Mouse (Mus musculus) cerebellum, adult 8-10 months (tissue): ENCODE measurements around the gene 6030408B16Rik.
"Not testable (repeated sequence)": the region's sequence is repeated elsewhere in the genome, so short reads cannot be mapped to it uniquely, and the experiment has no call there.

Source experiments
- DNase-seq: peaks from one replicate; pipeline ENCODE4 v3.0.0; 2022

6030408B16Rik gene

DNA sequence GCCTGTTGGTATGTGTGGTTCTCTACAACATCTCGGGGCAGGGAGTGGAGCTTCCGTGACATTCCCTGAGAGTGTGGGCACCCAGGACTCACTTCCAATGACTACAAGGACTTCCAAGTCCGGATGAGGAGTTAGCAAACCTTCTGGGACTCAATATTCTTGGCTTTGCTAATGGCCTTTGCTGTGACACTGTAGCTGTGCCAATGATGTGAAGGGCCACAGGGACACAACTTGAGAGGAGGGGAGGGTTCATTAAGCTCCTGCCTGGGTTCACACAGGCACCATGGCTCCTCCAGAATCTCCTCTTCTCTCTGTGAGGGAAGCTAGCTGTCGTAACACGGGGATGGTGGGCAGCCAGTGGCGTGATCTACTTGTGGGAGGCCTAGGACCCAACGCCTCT is 29.6 kb downstream of the 6030408B16Rik start:
- DNase-seq = no peak

DNA sequence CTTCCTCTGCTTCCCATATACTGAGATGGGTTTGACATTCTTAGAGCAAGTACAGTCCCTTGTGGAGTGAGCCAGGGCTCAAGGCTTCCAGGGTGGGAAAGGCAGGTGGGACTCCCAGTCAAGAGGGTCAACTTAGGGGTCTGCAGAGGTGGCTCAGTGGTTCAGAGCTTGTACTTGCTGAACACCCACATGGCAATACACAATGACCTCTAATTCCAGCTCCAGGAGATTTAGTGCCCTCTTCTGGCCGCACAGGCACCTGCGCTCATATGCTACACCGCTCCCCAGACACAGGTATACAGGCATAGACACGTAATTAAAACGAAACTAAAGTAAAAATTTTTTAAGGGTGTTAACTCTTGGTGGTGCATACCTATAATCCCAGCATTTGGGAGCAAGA is 30.5 kb downstream of the 6030408B16Rik start:
- DNase-seq = no peak

DNA sequence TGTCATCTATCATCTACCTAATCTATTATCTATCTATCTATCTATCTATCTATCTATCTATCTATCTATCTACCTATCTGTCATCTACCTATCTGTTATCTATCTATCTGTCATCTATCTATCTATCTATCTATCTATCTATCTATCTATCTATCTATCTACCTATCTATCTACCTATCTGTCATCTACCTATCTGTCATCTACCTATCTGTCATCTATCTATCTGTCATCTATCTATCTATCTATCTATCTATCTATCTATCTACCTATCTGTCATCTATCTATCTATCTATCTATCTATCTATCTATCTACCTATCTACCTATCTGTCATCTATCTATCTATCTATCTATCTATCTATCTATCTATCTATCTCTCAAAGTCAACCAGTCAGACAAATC is 31.4 kb downstream of the 6030408B16Rik start:
- DNase-seq = not testable (repeated sequence)

DNA sequence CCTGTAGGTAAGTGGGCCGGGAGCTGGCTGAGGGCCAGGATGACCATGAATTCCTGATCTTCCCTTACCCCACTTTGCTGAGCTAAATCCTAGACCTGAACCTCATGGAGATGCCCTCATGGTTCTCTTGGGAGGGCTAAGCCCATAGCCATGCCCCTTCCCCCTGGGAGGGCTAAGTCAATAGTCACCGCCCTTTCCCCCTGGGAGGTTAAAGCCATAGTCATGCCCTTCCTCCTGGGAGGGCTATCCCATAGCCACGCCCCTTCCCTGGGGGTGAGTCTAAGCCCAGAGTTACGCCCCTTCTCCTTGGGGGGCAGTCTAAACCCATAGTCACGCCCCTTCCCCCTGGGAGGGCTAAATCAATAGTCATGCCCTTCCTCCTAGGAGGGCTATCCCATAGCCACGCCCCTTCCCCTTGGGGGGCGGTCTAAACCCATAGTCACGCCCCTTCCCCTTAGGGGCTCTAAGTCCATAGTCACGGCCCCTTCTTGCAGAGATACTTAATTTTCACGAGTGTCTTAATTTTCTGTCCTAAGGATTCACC is 33.1 kb downstream of the 6030408B16Rik start:
- no peak for DNase-seq

DNA sequence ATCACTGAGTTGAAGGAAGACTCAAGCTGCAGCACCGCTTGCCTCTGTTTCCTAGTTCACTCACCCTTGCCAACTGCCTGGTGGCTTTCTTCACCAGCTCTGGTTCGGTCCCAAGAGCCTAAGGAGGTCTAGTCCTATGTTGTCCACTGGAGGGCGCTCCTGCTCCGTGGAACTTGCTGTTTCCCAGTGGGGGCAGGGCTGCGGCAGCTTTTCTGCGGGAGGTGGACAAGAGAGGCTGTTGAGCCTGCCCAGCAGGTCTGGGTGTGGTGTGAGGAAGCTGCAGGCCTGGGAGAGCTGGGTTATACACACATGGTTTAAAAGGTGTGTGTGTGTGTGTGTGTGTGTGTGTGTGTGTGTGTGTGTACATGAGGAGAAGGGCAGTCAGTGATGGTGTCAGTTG is 34.3 kb downstream of the 6030408B16Rik start:
- peak; percentile 58 for DNase-seq

DNA sequence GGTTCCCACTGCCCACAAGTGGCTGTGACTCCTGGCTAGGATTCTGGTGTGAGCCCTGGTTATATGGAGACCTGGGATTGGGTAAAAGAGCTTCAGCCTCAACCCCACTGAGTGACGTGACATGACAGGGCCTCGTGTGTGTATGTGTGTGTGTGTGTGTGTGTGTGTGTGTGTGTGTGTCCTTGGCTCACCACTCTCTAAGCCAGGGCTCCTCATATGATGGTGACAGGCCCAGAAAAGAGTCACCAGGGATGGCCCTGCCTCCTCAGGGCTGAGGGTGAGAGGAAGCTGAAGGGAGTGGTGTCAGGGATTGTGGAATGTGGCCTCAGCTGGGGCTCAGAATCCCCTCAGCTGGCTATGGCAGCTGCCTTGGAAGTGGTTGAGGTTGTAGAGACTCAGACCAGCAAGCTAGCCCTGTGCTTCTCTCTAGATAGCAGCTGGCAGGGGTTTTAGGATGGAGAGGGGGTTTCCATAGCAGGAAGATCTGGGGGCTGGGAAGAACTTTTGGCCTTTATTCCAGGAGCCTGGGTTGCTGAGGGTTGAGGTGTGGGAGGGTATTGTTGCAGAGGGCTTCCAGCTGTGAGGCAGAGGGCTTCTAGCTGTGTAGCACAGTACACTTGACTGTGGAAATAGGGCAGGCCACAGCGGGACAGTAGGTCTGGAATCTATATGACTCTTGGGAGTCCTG is 36.0 kb downstream of the 6030408B16Rik start:
- DNase-seq = no peak

DNA sequence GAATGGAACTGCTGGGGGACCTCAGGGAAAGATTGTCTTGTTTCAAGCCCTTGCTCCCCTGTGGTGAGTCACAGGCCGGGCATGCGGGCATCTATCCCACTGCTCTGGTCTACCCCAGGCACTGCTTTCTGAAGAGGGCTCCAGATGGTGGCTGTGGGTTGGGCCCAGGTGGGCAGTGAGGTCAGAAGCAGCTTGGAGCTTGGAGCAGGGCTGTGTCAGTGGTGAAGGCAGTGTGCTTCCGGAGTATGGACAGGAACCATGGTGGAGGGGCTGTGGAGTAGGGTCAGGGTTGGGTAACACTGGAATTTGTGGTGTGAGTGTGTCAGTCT is 36.5 kb downstream of the 6030408B16Rik start:
- DNase-seq = no peak

DNA sequence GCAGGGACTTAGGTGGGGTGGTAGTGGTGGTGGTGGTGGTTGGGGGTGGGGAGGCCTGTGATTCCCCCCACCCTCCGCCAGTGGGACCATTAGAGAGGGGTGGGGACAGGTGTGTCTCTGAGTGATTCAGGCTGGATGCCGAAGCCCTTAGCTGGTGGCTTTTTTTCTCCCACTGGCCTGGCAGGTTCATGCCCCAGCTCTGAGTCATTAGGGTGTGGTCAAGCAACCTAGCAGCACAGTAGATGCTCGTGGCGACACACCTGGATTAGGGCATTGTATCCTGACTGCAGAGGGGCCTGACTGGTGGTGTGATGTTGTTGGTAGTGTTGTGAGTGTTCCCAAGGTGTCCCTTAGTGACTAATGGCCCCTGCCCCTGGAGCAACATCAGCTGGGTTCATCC is 38.1 kb downstream of the 6030408B16Rik start:
- DNase-seq = no peak

DNA sequence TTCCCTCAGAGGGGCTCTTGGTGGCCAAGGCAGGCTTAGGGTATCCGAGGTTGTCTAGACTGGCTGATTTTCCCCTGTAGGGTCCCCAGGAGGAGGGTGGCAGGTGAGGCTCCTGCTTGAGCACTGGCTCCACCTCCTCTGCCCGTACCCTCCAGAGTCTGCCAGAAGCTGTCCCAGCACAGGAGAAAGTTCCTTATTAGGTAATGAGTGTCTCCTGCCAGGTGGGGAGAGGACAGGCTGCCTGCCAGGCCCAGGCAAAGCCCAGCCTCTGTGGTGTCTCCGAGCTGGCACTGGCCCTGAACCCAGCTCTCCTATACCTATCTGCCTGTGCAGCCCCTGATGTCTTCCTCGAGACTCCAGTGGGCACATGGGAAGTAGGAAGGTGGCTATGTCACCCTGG is 39.4 kb downstream of the 6030408B16Rik start:
- no peak for DNase-seq

DNA sequence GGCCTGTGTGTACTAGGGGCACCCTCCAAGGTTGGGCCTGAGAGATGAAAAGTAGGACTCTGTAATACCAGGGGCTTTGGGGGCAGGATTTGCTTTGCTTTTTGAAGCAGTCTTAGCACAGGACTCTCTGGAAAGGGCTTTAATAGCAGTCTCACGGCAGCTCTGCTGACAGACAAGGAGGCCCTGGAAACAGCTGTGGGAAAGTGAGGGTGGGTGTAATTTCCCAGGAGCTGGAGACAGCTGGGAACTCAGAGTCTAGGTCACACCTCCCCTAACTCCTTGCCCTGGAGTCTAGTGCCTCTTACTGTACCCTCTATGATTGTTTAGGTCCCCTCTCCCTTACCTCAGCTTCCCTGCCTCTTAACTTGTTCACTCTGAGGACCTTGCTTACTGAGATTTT is 40.2 kb downstream of the 6030408B16Rik start:
- no peak for DNase-seq

DNA sequence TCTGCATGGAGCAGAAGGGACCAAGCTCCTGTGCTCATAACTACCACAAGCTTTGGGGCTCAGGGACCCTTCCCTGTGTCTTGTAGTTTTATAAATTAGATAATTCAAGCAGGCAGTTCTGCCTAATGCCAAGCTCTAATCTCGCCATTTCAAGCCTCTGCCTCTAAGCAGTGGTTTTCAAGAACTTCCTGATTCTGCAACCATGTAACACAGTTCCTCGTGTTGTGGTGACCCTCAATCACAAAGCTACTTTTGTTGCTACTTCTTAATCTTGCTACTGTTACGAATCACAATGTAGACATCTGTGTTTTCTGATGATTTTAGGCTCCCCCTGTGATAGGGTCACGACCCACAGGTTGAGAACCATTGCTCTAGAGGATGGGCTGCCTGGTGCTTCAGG is 40.6 kb downstream of the 6030408B16Rik start:
- DNase-seq = no peak

DNA sequence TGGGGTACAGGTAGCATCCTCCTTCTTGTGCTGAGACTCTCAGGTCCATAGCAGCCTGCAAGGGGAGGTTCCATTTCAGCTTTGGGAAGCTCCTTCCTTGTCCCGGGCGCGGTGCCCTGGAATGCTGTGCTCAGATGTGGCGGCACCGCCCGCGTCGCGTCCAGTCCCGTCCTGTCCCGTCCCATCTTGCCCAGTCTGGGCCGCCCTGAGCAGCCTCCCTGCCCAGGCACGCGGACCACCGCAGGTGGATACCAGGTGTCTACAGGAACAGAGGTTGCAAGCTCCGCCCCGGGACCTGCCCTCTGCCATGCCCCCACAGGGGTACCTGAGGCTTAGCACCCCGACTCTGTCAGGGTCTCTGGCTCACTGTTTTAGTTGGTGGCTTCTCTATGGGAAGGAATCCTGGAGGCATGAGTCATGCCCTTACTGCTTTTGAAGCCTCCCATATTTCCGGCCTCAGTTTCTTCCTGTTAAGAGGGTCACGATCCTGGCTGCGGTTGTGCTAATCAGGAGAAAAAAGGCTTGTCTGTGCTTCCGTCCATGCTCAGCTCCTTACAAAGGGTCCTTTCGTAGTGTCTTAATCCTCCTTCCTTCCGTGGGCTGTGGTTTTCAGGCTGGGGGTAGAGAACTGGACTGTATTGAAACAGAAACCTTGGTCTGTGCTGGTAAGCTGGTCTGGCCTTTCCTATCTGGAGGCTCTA is 43.6 kb downstream of the 6030408B16Rik start:
- no peak for DNase-seq

DNA sequence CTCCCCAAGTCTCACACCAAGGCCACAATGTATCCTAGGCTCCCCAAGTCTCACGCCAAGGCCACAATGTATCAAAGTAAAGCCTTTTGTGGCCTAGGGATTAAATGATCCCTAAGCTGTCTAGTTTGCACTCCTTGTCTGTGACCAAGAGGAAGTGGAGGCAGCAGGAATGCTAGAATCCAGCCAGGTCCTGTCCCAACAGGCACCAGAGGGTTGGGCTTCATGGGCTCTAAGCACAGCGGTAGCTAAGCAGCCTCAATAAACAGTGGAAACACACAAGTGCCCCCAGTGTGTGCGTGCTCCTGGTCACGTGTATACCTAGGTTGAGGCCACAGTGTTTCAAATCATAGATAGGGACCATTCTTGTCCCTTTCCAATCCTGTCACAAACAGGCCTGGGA is 45.3 kb downstream of the 6030408B16Rik start:
- no peak for DNase-seq

DNA sequence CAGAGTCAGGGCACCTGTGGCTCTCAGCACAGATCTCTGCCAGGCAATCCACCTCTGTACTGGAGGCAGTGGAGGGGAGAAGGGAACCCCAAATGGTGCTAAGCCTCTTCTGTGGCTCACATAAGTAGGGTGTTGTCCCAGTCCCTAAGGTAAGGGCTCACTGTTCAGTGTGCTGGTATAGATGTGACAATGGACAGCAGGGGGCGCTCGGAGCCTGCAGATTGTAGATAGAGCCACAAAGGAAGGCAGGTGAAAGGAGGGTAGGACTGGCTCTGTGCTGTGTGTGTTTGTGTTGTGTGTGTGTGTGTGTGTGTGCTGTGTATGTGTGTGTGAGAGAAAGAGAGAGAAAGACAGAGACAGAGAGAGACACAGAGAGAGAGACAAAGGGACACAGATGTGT is 46.5 kb downstream of the 6030408B16Rik start:
- DNase-seq = peak; percentile 86

DNA sequence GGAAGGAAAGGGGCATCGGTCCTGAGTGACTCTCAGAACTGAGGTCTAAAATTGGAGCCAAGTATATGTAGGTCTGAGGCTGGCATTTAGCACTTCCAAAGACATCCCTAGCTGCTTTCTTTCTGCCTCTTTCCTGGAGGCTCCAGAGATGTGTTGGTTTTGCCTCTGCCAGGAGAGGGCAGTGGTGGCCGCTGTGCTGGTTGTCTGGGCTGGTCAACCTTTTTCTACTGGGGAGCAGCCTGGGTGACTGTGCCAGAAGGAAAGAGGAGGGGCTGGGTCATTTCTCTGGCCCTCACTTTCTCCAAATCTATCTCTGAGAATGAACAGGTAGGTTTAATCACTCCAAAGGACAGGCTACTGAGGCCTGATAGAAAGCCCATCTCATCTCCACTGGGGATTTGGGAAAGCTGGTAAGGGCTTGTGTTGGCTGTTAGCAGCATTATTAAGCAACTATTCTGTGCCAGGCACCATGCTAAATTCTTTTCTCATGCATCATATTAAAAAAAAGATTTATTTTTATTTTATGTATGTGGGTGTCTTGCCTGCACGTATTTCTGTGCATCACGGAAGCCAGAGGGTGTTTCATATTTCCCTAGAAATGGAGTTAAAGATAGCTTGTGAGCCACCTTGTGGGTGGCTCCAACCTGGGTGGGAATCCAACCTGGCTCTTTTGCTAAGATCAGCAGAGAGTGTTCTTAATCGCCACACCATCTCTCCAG is 48.9 kb downstream of the 6030408B16Rik start:
- DNase-seq = no peak
